Mouse (Mus musculus): ENCODE results near the gene Atpaf2.
"Not testable (repeated sequence)": the region's sequence is repeated elsewhere in the genome, so short reads cannot be mapped to it uniquely, and the experiment has no call there.

Gene Atpaf2

DNA sequence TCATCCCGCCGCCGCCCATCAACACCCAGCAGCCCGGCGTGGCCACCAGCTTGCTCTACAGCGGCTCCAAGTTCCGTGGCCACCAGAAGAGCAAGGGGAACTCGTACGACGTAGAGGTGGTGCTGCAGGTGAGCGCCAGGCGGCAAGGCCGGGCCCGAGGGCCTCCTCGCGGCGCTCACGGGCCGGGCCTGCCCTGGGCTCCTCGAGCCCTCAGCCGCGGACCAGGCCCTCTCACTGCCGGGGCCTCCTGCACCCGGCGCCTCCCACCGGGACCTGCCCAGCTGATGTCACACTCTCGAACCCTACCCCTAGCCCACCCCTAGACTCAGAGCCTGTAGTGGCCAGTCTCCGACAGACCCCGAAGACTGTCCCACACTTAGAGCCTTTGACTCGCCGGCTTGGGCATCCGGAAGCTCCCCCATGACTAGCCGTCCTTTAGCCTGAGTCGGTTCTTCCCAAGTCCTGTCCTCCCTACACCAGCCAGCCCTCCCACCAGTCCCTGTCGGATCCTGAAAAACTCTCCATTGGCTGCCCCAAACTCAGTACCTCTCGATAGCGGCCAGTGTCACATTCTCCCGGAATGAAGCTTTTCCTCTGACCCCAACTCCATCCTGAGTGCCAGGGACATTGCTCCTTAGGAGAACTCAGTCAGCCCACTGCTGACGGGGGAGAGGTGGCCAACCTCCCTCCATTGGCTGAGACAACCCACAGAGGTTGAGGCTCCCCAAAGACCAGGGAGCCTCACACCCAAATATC, at the start of gene Atpaf2:
Gene Atpaf2 (minus strand): TSS at position 741 of the 756 bp plus-strand sequence.
- DNase-seq (ENCODE audit: low spot score), result no peak

- DNase-seq (ENCODE audit: low spot score), result no peak
These were observed 47.7 kb upstream of the Atpaf2 start for GRCm38 (mm10) chr11:60465943-60466380.

GRCm38 (mm10) chr11:60457973-60458372, 39.7 kb upstream of the Atpaf2 start:
- no peak for DNase-seq (ENCODE audit: low spot score)

DNA sequence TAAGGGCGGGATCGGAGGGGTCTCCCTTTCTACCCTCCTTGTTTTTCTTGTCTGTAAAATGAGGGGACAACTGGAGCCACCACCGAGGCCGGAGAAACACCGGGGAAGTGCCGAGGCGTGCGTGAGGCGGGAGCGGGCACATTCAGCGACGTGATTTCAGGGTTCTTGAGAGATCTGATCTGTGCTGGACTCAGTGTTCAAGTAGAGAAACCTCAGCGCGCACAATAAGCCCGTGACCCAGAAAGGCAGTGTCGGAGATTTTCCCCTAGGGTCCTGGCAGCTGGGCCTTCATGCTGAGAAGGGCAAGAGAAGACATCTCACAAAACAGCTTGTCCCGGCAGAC, 36.5 kb upstream of the Atpaf2 start:
- no peak for DNase-seq (ENCODE audit: low spot score)

GRCm38 (mm10) chr11:60454080-60454744, 36.0 kb upstream of the Atpaf2 start, which contains the start of gene Drg2:
Drg2 (plus strand) TSS chr11:60454591.
- DNase-seq (ENCODE audit: low spot score), result peak; percentile 88

GRCm38 (mm10) chr11:60444007-60444406, 25.8 kb upstream of the Atpaf2 start:
- no peak for DNase-seq (ENCODE audit: low spot score)

DNA sequence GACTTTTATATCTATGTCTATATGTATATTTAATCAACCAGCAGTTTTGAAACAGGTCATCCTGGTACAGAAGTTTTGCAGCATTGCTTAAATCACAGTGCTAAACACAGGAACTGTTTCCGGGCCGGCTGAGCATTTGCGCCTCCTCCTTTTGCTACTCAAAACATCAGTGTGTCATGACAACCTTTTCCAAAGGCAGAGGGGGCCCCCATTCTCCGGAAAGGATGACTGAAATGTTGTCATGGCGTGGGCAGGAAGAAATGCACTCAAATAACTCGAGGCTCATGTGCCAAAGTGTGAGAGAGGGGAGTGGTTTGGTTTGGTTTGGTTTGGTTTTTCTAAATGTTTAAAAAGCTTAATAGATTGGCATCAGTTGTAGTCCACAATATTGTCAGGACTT, 24.6 kb upstream of the Atpaf2 start:
- no peak for DNase-seq (ENCODE audit: low spot score)

DNA sequence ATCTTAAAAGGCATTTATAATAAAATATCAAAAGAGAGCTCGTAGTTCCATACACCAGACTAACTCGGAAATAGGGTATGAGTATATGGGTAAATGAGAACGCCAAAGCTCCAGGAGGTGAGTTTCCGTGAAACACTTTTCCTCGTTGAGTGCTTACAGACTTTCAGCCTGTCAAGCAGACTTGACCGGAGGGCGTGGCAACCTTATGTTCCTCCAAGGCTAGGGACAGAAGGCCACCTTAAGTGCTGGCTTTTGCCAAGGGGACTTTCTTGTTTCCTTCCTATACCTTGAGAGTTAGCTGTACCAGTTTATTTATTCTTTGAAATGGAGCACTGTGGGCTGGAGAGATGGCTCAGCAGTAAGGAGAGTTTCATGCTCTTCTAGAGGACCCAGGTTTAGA, 21.9 kb upstream of the Atpaf2 start:
- DNase-seq (ENCODE audit: low spot score), result no peak

DNA sequence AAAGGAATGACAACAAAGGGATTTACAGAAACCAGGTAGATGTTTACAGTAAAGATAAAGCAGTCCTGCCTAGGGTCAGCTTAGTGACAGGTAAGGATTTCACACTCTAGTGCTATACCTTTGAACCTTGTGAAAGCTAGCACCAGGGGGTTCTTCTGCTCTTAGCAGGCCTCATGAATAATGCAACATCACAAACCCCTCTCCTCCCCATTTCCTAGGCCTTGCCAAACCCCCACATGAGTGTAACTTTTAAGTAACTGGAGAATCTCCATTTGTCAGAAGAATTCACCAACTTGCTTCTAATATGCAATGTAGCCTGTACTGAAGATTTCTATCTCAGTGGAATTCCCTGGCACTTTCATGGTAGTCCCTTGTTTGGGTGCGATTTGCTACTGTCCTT, 21.4 kb upstream of the Atpaf2 start:
- not testable (repeated sequence) for DNase-seq (ENCODE audit: low spot score)

GRCm38 (mm10) chr11:60436618-60437017, 18.4 kb upstream of the Atpaf2 start:
- no peak for DNase-seq (ENCODE audit: low spot score)

DNA sequence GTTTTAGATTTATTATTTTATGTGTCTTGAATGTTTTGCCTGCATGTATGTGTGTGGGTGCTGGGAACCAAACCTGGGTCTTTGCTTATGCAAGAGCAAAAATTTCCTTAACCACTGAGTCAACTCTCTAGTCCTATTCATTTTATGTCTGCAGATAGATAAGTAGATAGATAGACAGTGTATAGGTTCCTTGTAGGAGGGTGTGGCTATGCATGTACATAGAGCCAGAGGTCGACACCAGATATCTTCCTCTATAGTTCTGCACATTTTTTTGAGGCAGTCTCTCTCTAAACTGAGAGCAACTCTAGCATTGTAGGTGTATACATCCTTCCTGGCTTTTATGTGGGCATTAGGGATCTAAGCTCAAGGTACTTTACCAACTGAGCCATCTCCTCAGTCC, 16.9 kb upstream of the Atpaf2 start:
- no peak for DNase-seq (ENCODE audit: low spot score)

DNA sequence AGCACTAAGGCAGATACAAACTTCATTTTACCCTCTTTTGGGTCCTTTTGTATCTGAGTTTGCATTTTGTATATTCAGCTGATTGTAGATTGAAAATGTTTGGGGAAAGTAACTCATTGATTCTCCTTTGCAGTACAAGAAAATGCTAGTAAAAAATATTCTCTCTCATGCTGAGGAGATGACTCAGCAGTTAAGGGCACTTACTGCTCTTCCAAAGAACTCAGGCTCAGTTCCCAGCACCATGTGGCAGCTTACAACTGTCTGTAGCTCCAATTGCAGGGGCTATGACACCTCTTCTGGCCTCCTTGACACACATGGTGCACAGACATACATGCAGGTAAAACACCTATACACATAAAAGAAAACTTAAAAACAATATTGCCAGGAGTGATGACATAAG, 15.2 kb upstream of the Atpaf2 start:
- DNase-seq (ENCODE audit: low spot score), result no peak

GRCm38 (mm10) chr11:60427628-60428027, 9.4 kb upstream of the Atpaf2 start:
- DNase-seq (ENCODE audit: low spot score), result no peak

- DNase-seq (ENCODE audit: low spot score), result no peak
These were observed 8.2 kb upstream of the Atpaf2 start for GRCm38 (mm10) chr11:60426417-60426816.

DNA sequence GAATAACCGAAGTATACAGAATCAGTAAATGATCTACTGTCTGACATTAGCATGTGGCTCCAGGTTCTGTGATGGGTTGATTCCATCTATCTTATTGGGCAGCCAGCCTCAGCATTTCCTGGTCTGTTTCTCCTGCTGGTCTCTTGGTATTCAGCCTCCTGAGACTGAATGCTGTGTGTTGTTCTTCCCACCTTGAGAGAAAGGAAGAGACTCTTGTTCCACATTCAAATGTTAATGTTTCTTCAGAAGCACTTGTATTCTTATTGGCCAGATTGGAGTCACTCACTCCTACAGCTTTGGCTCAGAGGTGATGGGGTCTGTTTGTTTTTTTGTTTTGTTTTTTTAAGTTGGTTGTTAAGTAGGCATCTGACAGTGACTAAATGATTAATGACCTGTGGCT, 4.7 kb upstream of the Atpaf2 start:
- no peak for DNase-seq (ENCODE audit: low spot score)

DNA sequence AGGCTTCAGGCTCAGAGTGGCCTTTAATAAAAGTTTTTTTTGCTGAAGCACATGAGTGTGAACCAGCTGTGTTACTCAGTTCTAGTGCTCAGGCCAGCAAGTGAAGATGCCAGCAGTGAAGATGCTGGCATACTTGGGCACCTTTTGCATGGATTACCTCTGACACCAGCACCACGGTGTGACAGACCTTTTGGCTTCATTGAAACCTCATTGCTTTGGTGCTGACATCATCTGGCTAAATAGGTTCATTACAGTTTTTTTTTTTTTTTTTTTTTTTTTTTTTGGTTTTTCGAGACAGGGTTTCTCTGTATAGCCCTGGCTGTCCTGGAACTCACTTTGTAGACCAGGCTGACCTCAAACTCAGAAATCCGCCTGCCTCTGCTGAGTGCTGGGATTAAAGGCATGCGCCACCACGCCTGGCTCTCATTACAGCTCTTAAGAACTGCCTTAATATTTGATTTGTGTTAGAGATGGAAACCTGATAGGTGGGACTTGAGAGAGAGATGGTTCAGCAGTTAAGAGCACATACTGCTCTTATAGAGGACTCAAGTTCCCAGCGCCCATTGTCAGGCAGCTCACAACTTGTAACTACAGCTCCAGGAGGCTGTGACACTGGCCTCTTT, 3.9 kb upstream of the Atpaf2 start:
- DNase-seq (ENCODE audit: low spot score), result no peak

DNA sequence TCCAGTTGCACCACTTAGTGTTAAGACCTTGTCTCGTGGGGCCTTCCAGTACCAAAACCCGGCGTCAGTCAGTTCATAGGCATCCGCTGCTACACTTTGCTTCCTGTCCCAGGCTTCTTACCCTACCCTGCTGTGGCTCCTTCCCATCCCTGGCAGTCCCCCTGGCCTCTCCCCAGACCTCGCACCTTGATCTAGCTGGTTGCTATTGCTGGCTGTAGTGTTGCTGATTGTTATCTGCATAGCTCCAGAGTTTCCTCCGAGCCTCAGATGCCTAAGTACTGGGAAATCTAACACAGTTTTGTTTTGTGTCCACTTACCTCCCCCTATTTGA, 181 bp upstream of the Atpaf2 start:
- peak; percentile 24 for DNase-seq (ENCODE audit: low spot score)

DNA sequence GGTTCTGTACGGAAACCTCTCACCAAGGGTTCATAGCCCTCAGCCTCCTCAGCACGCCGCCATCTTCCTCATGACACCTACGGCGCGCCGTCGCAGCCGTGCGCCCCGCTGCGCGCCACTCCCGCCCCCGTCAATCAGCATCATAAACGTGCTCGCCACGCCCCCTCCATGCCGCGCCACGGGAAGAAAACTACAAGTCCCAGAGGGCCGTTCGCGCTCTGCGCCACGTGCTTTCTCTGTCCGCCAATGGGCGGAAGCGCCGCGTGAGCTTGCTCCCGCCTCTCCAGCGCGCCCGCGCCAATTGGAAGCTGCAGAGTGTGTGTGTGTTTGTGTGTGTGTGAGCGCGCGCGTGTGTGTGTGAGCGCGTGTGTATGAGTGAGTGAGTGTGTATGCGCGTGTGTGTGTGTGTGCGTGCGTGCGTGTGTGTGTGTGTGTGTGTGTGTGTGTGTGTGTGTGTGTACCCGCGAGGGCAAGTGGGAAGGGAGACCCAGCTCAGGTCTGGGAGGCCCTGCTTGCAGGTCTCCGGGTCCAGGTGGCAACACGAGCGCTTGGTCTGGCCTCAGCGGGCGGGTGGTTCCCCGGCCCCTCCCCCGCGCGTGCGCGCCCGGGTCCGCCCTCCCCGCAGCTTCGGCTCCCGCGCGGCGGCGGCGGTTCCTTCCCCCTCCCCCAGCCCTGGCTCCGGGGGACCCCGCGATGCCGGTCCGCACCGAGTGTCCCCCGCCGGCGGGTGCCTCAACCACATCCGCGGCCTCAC, 1.1 kb downstream of the Atpaf2 start, which contains the start of gene Gid4:
Gene Gid4 (plus strand): TSS at position 183 of the 754 bp plus-strand sequence.
- DNase-seq (ENCODE audit: low spot score), result peak; percentile 99

- DNase-seq (ENCODE audit: low spot score), result no peak
These were observed 1.7 kb downstream of the Atpaf2 start for GRCm38 (mm10) chr11:60416590-60416962.

DNA sequence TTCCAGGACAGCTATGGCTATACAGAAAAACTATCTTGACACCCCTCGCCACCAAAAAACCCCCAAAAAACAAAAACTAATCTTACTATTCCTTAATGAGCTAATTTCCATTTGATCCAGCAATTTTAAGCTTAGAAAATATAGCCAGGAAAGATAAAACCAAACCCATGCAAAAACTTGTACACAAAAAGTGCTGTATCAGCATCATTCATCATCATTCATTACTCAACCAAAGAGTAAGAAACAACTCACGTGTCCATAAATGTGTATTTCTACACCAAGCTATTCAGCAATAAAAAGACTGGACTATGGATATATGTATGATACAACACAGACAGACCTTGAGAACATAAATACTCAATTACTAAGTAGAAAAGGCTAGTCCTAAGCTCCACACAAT, 5.3 kb downstream of the Atpaf2 start:
- DNase-seq (ENCODE audit: low spot score), result no peak

DNA sequence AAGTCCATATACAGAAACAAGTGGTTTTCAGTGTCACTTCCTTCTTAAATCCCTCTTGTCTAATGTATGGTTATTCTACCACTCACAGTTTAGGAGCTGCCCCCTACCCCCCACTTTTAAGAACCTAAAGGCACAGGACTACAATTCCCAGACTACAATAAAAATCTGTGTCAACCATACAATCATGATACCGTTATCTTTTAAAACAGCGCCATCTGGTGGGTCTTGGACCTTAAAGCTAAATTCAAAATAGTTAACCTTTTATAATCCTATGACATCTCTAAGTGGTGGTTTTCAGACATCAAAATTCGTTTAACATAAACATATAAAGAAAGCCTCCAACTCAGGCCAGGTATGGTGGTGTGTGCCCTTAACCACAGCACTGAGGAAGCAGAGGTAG, 6.1 kb downstream of the Atpaf2 start:
- no peak for DNase-seq (ENCODE audit: low spot score)

GRCm38 (mm10) chr11:60406606-60407005, 11.7 kb downstream of the Atpaf2 start:
- DNase-seq (ENCODE audit: low spot score), result no peak

- no peak for DNase-seq (ENCODE audit: low spot score)
These were observed 21.1 kb downstream of the Atpaf2 start for GRCm38 (mm10) chr11:60397172-60397571.
